Mouse (Mus musculus) adrenal gland, adult 2 months (tissue): ENCODE results near the gene Kdm6b. TPM values are rescaled to one million over a fixed set of nuclear protein-coding genes. Genes with fewer than 3 reads are reported as not detected.
"Not testable (repeated sequence)": the region's sequence is repeated elsewhere in the genome, so short reads cannot be mapped to it uniquely, and the experiment has no call there.

Experiments
- DNase-seq: peaks from one replicate; pipeline ENCODE4 v3.0.0; 2021
- polyA plus RNA-seq: library from polyadenylated mRNA; depleted of rRNA; stranded (reverse); fragments of >200 nt; gene quantifications from 2 replicates; pipeline ENCODE4 v1.2.3, GENCODE M21; 2012
- total RNA-seq, 2 experiments: library from RNA; stranded (reverse); gene quantifications; 2 replicates each; pipeline ENCODE4 v1.2.3; 2021

Gene Kdm6b
- total and polyA plus RNA-seq, 3 experiments = 18.7 to 41.5 (median 31.4) TPM

DNA sequence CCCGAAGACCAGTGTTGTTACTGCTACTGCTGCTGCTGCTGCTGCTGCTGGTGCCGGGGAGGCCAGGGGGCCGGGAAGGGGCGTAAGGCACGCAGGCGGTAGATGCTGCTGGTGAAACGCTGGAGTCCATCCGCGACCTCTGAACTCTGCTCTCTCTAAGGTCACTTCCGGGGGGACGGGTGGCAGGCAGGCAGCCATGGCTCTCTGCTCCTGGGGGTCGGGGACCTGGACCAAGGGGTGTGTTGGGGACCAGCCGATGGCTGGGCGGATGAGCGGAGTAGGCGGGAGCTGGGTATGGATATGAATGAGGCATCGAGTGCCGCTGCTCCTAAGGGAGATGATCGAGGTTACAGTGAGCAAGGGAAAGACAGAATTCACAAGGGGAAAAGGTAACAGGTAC, 7.2 kb downstream of the Kdm6b start:
- DNase-seq = no peak

GRCm38 (mm10) chr11:69405397-69406200, 7.9 kb downstream of the Kdm6b start:
- no peak for DNase-seq

- DNase-seq = no peak
Observed at GRCm38 (mm10) chr11:69404595-69405396, 8.7 kb downstream of the Kdm6b start.

GRCm38 (mm10) chr11:69403691-69404594, 9.5 kb downstream of the Kdm6b start:
- DNase-seq = no peak

- DNase-seq = no peak
Observed at GRCm38 (mm10) chr11:69401987-69402386, 11.5 kb downstream of the Kdm6b start.

DNA sequence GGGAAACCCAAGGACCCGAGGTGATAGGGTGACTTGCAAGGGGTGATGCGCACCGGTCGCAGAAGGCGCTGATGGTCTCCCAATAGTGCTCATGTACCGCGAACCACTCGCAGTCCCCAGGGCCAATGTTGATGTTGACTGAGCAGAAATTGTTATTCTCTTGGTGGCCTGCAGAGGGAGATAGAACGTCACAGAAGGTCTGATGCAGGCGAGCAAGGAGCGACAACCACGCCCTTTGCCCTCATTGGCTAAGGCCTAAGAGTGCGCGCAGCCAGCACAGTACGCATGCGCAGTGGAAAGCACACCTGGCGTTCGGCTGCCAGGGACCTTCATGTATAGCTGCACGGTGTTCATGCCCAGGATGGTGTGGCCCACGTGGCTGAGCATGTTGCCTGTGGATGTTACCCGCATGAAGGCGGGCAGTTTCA, 12.3 kb downstream of the Kdm6b start:
- DNase-seq = peak; percentile 90

DNA sequence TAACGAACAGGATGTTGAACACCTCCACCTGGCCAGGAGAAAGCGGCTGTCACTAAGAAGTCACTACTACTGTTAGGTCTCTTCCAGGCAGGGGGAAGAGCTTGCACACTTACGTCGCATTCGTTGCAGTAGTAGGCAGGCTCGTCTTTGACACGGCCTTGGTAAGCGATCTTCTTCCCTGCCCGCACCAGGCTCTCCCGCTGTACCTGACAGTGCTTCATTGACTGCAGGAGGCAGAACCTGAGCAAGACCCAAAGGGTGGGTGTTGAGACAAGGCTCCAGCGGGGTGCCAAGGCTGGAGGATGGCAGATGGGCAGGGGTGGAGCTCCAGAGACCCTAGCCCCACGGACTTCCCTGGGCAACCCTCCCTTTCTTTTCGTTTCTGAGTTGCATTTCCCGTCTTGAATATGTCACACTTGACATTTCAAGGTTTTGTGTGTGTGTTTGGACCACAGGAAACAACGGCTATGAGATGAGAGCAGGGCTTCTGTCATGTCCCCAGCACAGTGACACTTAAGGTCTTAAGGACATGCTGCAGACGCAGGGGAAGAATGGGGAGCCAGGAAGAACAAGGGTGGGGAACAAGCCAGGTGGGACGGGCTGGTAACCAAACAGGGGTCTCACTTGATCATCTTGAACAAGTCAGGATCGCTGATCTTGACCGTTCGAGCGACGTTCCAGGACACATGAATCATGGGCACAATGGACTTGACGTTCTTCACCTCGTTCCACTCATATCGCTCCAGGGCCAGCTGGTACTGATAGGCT, 13.2 kb downstream of the Kdm6b start:
- no peak for DNase-seq

- no peak for DNase-seq
Observed at GRCm38 (mm10) chr11:69399201-69400082, 14.0 kb downstream of the Kdm6b start.

GRCm38 (mm10) chr11:69398486-69399200, 14.8 kb downstream of the Kdm6b start:
- DNase-seq = no peak

GRCm38 (mm10) chr11:69398059-69398458, 15.4 kb downstream of the Kdm6b start, which contains the start of gene Tmem88:
Gene Tmem88 (minus strand): TSS chr11:69398234.
- peak; percentile 64 for DNase-seq

DNA sequence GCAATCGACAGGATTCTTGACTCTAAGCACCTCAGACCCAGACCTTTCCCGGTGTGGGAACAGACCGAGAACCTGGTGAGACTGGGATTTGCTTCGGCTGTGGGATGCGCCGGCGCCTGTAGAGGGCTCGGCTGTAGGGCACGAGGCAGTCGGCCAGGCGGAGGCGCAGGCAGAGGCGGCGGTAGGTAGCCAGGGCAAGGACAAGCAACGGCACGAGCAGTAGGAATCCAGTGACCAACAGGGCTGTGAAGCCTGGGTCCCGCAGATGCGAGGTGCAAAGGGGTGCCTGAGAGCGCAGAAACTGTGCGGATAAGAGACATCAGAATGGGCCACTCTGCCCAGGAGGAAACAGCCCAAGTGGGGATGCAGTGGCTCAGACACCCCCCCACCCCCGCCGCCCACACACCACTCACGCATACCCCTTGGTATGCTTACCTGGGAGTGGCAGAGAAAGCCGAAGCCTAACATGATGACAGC, 15.9 kb downstream of the Kdm6b start:
- DNase-seq = peak; percentile 51

DNA sequence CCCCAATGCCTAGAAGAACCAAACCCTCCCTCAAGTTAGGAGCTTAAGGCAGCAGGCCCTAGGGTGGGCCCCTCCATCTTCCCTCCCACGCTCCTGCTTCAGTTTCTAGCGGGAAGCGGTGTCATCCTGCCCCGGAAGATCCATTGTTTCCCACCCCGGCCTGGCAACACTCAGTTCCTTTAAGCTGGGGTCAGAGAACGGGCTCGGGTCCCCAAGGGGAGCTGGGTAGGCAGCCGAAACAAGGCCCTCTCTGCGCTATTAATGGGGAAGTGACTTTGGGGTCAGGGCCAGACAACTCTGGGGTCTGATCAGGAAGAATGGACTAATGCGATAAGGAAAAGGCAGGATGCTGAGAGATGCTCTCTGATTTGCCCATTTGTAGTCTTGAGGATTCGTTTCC, 16.7 kb downstream of the Kdm6b start:
- DNase-seq = peak; percentile 74

DNA sequence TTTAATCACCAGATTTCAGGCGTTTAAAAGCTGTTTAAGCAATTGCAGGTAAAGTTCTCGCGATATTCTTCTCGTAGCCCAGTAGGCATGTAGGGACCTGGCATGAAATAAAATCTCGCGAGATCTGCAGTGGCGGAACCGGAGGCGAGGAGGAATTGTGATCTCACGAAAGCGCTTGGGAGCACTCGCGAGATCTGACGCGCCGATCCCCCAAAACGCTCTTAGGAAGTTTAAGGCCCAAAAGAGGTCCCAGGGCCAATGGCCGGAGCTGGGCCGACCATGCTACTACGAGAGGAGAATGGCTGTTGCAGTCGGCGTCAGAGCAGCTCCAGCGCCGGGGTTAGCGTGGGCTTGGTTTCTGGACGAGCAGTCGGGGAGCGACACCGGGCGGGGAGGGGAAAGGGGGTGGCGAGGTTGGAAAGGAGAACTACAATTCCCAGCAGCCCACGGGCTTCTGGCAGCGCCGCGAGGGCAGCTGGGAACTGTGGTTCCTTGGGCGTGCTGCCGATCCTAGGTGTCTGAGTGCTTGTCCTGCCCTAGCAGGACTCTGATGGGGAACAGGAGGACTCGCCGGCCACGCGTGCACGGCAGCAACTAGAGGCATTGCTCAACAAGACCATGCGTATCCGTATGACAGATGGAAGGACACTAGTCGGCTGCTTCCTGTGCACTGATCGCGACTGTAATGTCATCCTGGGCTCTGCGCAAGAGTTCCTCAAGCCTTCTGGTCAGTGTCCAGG, 17.7 kb downstream of the Kdm6b start:
- DNase-seq = peak; percentile 96

DNA sequence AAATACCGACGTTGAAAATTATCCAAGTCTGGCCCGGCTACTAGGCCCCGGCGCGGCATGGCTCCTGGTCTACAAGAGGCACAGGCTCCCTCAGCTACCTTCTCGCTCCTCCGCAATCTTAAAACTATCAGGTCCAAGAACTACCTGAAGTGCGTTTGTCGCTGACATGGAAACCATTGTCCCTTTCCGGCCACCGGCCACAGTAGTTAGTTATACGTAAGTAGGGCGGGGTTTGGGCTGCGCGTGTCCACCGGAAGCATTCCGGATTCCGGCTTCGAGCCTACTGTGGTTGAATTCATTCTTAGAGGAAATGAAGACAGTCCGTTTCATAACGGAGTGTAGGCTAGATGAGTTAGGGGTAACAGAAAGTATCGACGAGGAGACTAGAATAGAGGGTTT, 18.2 kb downstream of the Kdm6b start, which contains the start of the genes Naa38 and Cyb5d1:
TSS of gene Naa38 (plus strand) at position 253 of the 399 bp plus-strand sequence.
TSS of gene Cyb5d1 (minus strand) at position 397 of the 399 bp plus-strand sequence.
- peak; percentile 93 for DNase-seq

DNA sequence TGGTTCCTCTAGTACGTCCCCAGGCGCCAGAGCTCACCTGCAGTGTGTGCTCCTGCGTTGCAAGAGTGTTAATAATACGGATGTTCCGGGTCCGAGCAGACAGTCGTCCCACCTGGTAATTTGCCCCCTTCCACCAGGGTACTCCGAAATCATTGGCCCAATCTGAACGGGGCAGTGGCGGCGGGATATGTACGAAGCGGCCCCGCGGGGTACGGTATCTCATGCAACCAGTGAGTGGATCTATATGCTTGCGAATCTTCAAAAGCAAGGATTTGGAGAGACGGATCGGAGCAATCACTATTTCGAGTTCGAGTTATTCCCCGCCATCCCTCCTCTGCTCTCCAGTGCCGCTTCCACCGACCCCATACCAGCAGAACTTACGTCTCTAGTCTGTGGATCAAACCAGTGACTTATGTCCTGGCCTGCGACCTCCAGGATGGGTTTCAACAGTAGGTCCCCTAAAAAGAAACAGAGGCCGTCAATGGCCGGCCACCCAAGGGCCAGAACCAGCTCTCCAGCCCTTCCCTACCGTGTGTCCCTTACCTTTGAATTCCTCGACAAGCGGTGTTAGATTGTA, 18.8 kb downstream of the Kdm6b start:
- not testable (repeated sequence) for DNase-seq

DNA sequence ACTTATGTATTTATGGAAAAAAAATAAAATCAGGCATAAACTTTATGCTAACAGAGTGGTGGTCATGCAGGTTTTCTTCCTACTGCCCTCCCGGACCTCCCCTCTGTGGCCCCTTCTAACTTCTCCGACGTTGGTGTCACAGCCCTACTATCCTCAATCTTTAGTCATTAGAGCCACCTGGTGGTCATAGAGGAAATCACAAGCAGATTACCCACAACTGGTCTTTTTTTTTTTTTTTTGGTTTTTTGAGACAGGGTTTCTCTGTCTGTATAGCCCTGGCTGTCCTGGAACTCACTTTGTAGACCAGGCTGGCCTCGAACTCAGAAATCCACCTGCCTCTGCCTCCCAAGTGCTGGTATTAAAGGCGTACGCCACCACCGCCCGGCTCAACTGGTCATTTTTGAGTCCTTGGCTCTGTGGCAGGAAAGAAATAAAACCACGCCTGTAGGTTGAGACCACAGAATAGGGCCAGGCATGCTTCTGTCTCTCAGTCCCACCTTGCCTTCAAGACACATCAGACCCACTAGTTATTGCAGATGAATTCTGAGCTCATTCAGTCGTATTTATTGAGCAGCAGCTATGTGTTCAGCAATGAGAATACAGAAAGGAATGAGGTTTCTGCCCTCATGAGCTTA, 23.0 kb downstream of the Kdm6b start:
- peak; percentile 64 for DNase-seq
